Comparison of ENCODE assay signal across 7 mouse cellular contexts in genomic region chr11:87596492-87596891, GRCm38 (mm10). TPM values are rescaled to one million over a fixed set of nuclear protein-coding genes. Genes with fewer than 3 reads are reported as not detected.
DNase-seq lines count a peak whose midpoint lies in the region; ATAC-seq and TF ChIP-seq lines count a peak whose summit lies in the region.

No protein-coding gene starts in this region.

- H3K27ac ChIP-seq in lung, postnatal 0 days (ENCODE audit: low read length): no peak overlapping the region
- H3K27ac ChIP-seq in forebrain, embryonic 15.5 days (replicated peaks): peak overlapping the region; percentile 92
- no peak overlapping the region for H3K27ac ChIP-seq in limb, embryonic 15.5 days
- no peak overlapping the region for H3K27ac ChIP-seq in stomach, embryonic 16.5 days (ENCODE audit: low read length)

- no peak overlapping the region for H3K9ac ChIP-seq in lung, postnatal 0 days (replicated peaks; ENCODE audit: low read depth)
- H3K9ac ChIP-seq in forebrain, embryonic 15.5 days (replicated peaks): peak overlapping the region; percentile 95
- no peak overlapping the region for H3K9ac ChIP-seq in limb, embryonic 15.5 days
- H3K9ac ChIP-seq in stomach, embryonic 16.5 days (ENCODE audit: low read length): peak overlapping the region; percentile 88

- no peaks in the 10 kb centered on the region for H3K9me3 ChIP-seq in lung, postnatal 0 days (ENCODE audit: low read length)
- no peaks in the 10 kb centered on the region for H3K9me3 ChIP-seq in forebrain, embryonic 15.5 days
- no peaks in the 10 kb centered on the region for H3K9me3 ChIP-seq in limb, embryonic 15.5 days
- no peaks in the 10 kb centered on the region for H3K9me3 ChIP-seq in stomach, embryonic 16.5 days (replicated peaks; ENCODE audit: control insufficient read depth, low read length)

- H3K27me3 ChIP-seq in lung, postnatal 0 days (replicated peaks; ENCODE audit: insufficient read depth, low read length): no peaks in the 10 kb centered on the region
- no peaks in the 10 kb centered on the region for H3K27me3 ChIP-seq in forebrain, embryonic 15.5 days
- no peaks in the 10 kb centered on the region for H3K27me3 ChIP-seq in limb, embryonic 15.5 days
- no peaks in the 10 kb centered on the region for H3K27me3 ChIP-seq in stomach, embryonic 16.5 days (ENCODE audit: control insufficient read depth, insufficient read depth, low read length)

- peaks cover 17% of the 10 kb centered on the region; the same call in 1 of the 2 replicates for H3K4me1 ChIP-seq in lung, postnatal 0 days (ENCODE audit: insufficient read depth, low read depth, low read length)
- H3K4me1 ChIP-seq in lung, adult 2 months (ENCODE audit: control insufficient read depth, insufficient read depth, low read length): peaks cover 12% of the 10 kb centered on the region
- H3K4me1 ChIP-seq in forebrain, embryonic 15.5 days: peaks cover 43% of the 10 kb centered on the region
- H3K4me1 ChIP-seq in limb, embryonic 15.5 days: peaks cover 45% of the 10 kb centered on the region
- peaks cover 25% of the 10 kb centered on the region for H3K4me1 ChIP-seq in stomach, embryonic 16.5 days (ENCODE audit: control insufficient read depth, insufficient read depth, low read length)

- no peak for ATAC-seq in lung, postnatal 0 days
- ATAC-seq in forebrain, embryonic 15.5 days (replicated peaks): no peak
- no peak for ATAC-seq in limb, embryonic 15.5 days (ENCODE audit: insufficient number of reproducible peaks, low FRiP score, low TSS enrichment, low read depth)
- no peak for ATAC-seq in stomach, embryonic 16.5 days (ENCODE audit: insufficient read depth, low FRiP score)
- no peak for ATAC-seq in erythroid progenitor cell, adult 5-6 weeks (replicated peaks; ENCODE audit: low FRiP score, poor library complexity, severe bottlenecking)

- TF ChIP-seq POLR2A in lung, adult 2 months (IDR thresholded peaks at IDR 0.05; ENCODE audit: borderline replicate concordance, extremely low read depth, low read depth, low read length): no peak

- no peak for TF ChIP-seq CTCF in lung, postnatal 0 days (IDR thresholded peaks at IDR 0.05)
- no peak for TF ChIP-seq CTCF in lung, adult 2 months (IDR thresholded peaks at IDR 0.05; ENCODE audit: insufficient read depth, low read length)

- peaks cover 38% of the 10 kb centered on the region for H3K36me3 ChIP-seq in lung, postnatal 0 days (ENCODE audit: insufficient read depth, low read length)
- peaks cover 44% of the 10 kb centered on the region for H3K36me3 ChIP-seq in forebrain, embryonic 15.5 days
- H3K36me3 ChIP-seq in limb, embryonic 15.5 days: peaks cover 49% of the 10 kb centered on the region
- H3K36me3 ChIP-seq in stomach, embryonic 16.5 days (ENCODE audit: control insufficient read depth, insufficient read depth, low read length): peaks cover 24% of the 10 kb centered on the region

- no peak for TF ChIP-seq EP300 in lung, postnatal 0 days (IDR thresholded peaks at IDR 0.05)

- intact Hi-C loops in left cerebral cortex, postnatal 4 days (cut with DNase I): no loop called here

- WGBS in lung, postnatal 0 days: 26% methylated on average over 2 of the region's 2 CpGs
- 53% methylated on average over 2 of the region's 2 CpGs for WGBS in lung, adult 2 months
- WGBS in forebrain, embryonic 15.5 days: 13% methylated on average over 2 of the region's 2 CpGs
- 35% methylated on average over 2 of the region's 2 CpGs for WGBS in limb, embryonic 15.5 days
- 29% methylated on average over 2 of the region's 2 CpGs for WGBS in stomach, embryonic 16.5 days

- H3K4me3 ChIP-seq in lung, postnatal 0 days (ENCODE audit: low read depth, low read length): no peak overlapping the region
- no peak overlapping the region for H3K4me3 ChIP-seq in lung, adult 2 months (replicated peaks; ENCODE audit: extremely low read depth, low read depth, low read length)
- peak overlapping the region; percentile 82 for H3K4me3 ChIP-seq in forebrain, embryonic 15.5 days
- H3K4me3 ChIP-seq in limb, embryonic 15.5 days: peak overlapping the region; percentile 68
- peak overlapping the region; percentile 74 for H3K4me3 ChIP-seq in stomach, embryonic 16.5 days (replicated peaks; ENCODE audit: low read length)

- H3K4me2 ChIP-seq in lung, postnatal 0 days (replicated peaks; ENCODE audit: low read depth, low read length): peak overlapping the region; percentile 97; the same call in 1 of the 2 replicates
- H3K4me2 ChIP-seq in forebrain, embryonic 15.5 days (replicated peaks): peak overlapping the region; percentile 76
- H3K4me2 ChIP-seq in limb, embryonic 15.5 days: peak overlapping the region; percentile 91
- peak overlapping the region; percentile 99 for H3K4me2 ChIP-seq in stomach, embryonic 16.5 days (ENCODE audit: low read depth, low read length)

- no peak for DNase-seq in lung, postnatal 0 days (ENCODE audit: low spot score)
- DNase-seq in lung, adult 2 months: no peak
- no peak for DNase-seq in left cerebral cortex, postnatal 4 days

RNA-seq across cellular contexts. Expression of gene Mtmr4, which starts 4.5 kb away (rescaled TPM):
- 9.4 and 13.3 TPM in 2 replicates for polyA plus RNA-seq in lung, postnatal 0 days (2015; fragmentation: Nextera tagmentation; extraction: Ambion mirVana)
- 21.0 and 22.1 TPM in 2 replicates for polyA plus RNA-seq in lung, adult 2 months (2012; rRNA removed)
- 62.4 and 62.7 TPM in 2 replicates for polyA plus RNA-seq in forebrain, embryonic 15.5 days (2015; fragmentation: Nextera tagmentation; extraction: Ambion mirVana)
- 25.9 and 27.9 TPM in 2 replicates for polyA plus RNA-seq in limb, embryonic 15.5 days (2015; fragmentation: Nextera tagmentation; extraction: Ambion mirVana)
- 27.0 and 28.6 TPM in 2 replicates for polyA plus RNA-seq in stomach, embryonic 16.5 days (2015; fragmentation: Nextera tagmentation; extraction: Ambion mirVana)
- total RNA-seq in left cerebral cortex, postnatal 4 days (2021): 100 to 1,000 TPM in 1 of 2 experiments, 10 to 100 TPM in 1; 95.6 to 101 TPM
- 5.4 and 15.1 TPM in 2 replicates for total RNA-seq in erythroid progenitor cell, adult 5-6 weeks (2015; ENCODE audit: low replicate concordance)
- total RNA-seq in erythroid progenitor cell, adult 5-6 weeks (2017; ENCODE audit: low replicate concordance): 13.1 and 15.1 TPM in 2 replicates

RNA-seq across cellular contexts. Expression of gene Hsf5, which starts 20.5 kb away (rescaled TPM):
- 0.05 and 0.11 TPM in 2 replicates for polyA plus RNA-seq in lung, postnatal 0 days (2015; fragmentation: Nextera tagmentation; extraction: Ambion mirVana)
- polyA plus RNA-seq in lung, adult 2 months (2012; rRNA removed): 0.02 TPM in 1 of 2 replicates, not detected in the other
- polyA plus RNA-seq in forebrain, embryonic 15.5 days (2015; fragmentation: Nextera tagmentation; extraction: Ambion mirVana): 0.48 and 0.55 TPM in 2 replicates
- polyA plus RNA-seq in limb, embryonic 15.5 days (2015; fragmentation: Nextera tagmentation; extraction: Ambion mirVana): 0.14 and 0.22 TPM in 2 replicates
- 0.10 and 0.14 TPM in 2 replicates for polyA plus RNA-seq in stomach, embryonic 16.5 days (2015; fragmentation: Nextera tagmentation; extraction: Ambion mirVana)
- under 1 TPM; 0.54 to 0.82 TPM for total RNA-seq in left cerebral cortex, postnatal 4 days (2021)
- total RNA-seq in erythroid progenitor cell, adult 5-6 weeks (2015; ENCODE audit: low replicate concordance): not detected in 2 replicates
- not detected in 2 replicates for total RNA-seq in erythroid progenitor cell, adult 5-6 weeks (2017; ENCODE audit: low replicate concordance)

RNA-seq across cellular contexts. Expression of gene Sept4, which starts 27.8 kb away (rescaled TPM):
- polyA plus RNA-seq in lung, postnatal 0 days (2015; fragmentation: Nextera tagmentation; extraction: Ambion mirVana): 366 and 392 TPM in 2 replicates
- 149 and 238 TPM in 2 replicates for polyA plus RNA-seq in lung, adult 2 months (2012; rRNA removed)
- polyA plus RNA-seq in forebrain, embryonic 15.5 days (2015; fragmentation: Nextera tagmentation; extraction: Ambion mirVana): 18.0 and 22.2 TPM in 2 replicates
- 25.5 and 46.6 TPM in 2 replicates for polyA plus RNA-seq in limb, embryonic 15.5 days (2015; fragmentation: Nextera tagmentation; extraction: Ambion mirVana)
- 25.1 and 26.7 TPM in 2 replicates for polyA plus RNA-seq in stomach, embryonic 16.5 days (2015; fragmentation: Nextera tagmentation; extraction: Ambion mirVana)
- 10 to 100 TPM; 26.2 to 32.6 TPM for total RNA-seq in left cerebral cortex, postnatal 4 days (2021)
- total RNA-seq in erythroid progenitor cell, adult 5-6 weeks (2015; ENCODE audit: low replicate concordance): not detected in 2 replicates
- 2.7 and 4.7 TPM in 2 replicates for total RNA-seq in erythroid progenitor cell, adult 5-6 weeks (2017; ENCODE audit: low replicate concordance)

RNA-seq across cellular contexts. Expression of gene Gm11492, which starts 30.0 kb away (rescaled TPM):
- polyA plus RNA-seq in lung, postnatal 0 days (2015; fragmentation: Nextera tagmentation; extraction: Ambion mirVana): not detected in 2 replicates
- not detected in 2 replicates for polyA plus RNA-seq in lung, adult 2 months (2012; rRNA removed)
- not detected in 2 replicates for polyA plus RNA-seq in forebrain, embryonic 15.5 days (2015; fragmentation: Nextera tagmentation; extraction: Ambion mirVana)
- not detected in 2 replicates for polyA plus RNA-seq in limb, embryonic 15.5 days (2015; fragmentation: Nextera tagmentation; extraction: Ambion mirVana)
- polyA plus RNA-seq in stomach, embryonic 16.5 days (2015; fragmentation: Nextera tagmentation; extraction: Ambion mirVana): not detected in 2 replicates
- total RNA-seq in left cerebral cortex, postnatal 4 days (2021): not detected
- not detected in 2 replicates for total RNA-seq in erythroid progenitor cell, adult 5-6 weeks (2015; ENCODE audit: low replicate concordance)
- not detected in 2 replicates for total RNA-seq in erythroid progenitor cell, adult 5-6 weeks (2017; ENCODE audit: low replicate concordance)

Comparison
In these comparisons a context has a peak if more than half of its experiments do, and no peak if none do; other contexts are left out.
1. H3K4me3 ChIP-seq: peak in forebrain, embryonic 15.5 days (single experiment), limb, embryonic 15.5 days (single experiment) and stomach, embryonic 16.5 days (single experiment); none in lung, postnatal 0 days (single experiment) and lung, adult 2 months (single experiment).
2. H3K9ac ChIP-seq: peak in forebrain, embryonic 15.5 days (single experiment) and stomach, embryonic 16.5 days (single experiment); none in lung, postnatal 0 days (single experiment) and limb, embryonic 15.5 days (single experiment).
3. Peak in every context shown above with its lines, with median percentiles within 50 percentile points of each other: H3K4me2 ChIP-seq.